Mouse (Mus musculus): ENCODE results near the gene Pknox2. TPM values are rescaled to one million over a fixed set of nuclear protein-coding genes. Genes with fewer than 3 reads are reported as not detected.

Gene Pknox2
- 1 to 10 TPM; 5.2 to 5.8 TPM for total RNA-seq (2021)

GRCm38 (mm10) chr9:37147359-37147685, at the start of gene Pknox2:
TSS of gene Pknox2 (minus strand) at chr9:37147407.
- intact Hi-C loops (cut with DNase I), result loop anchor here (1.0 to 5.0 kb wide), 4 partner anchors 115 to 250 kb away; no protein-coding TSS in a partner anchor
- DNase-seq, result peak; percentile 85 to 86

GRCm38 (mm10) chr9:37188024-37188423, 40.8 kb upstream of the Pknox2 start:
- DNase-seq, result no peak
- intact Hi-C loops (cut with DNase I), result no loop called here

- DNase-seq, result no peak
These were observed 40.2 kb upstream of the Pknox2 start for GRCm38 (mm10) chr9:37187407-37187806.

GRCm38 (mm10) chr9:37183176-37183575, 36.0 kb upstream of the Pknox2 start:
- no peak for DNase-seq

More at GRCm38 (mm10) chr9:37187407-37187806, 40.2 kb upstream of the Pknox2 start:
- intact Hi-C loops (cut with DNase I), result no loop called here

GRCm38 (mm10) chr9:37181596-37181995, 34.4 kb upstream of the Pknox2 start:
- no peak for DNase-seq
- intact Hi-C loops (cut with DNase I), result no loop called here

More at GRCm38 (mm10) chr9:37183176-37183575, 36.0 kb upstream of the Pknox2 start:
- intact Hi-C loops (cut with DNase I), result no loop called here

- no peak for DNase-seq
- intact Hi-C loops (cut with DNase I), result loop anchor here (5.0 kb wide), 1 partner anchor 148 kb away; no protein-coding TSS in a partner anchor
These were observed 32.4 kb upstream of the Pknox2 start for GRCm38 (mm10) chr9:37179596-37179995.

GRCm38 (mm10) chr9:37178911-37179310, 31.7 kb upstream of the Pknox2 start:
- intact Hi-C loops (cut with DNase I), result loop anchor here (5.0 kb wide), 1 partner anchor 148 kb away; no protein-coding TSS in a partner anchor
- DNase-seq, result no peak

- DNase-seq, result no peak
- intact Hi-C loops (cut with DNase I), result loop anchor here (1.0 to 5.0 kb wide), 2 partner anchors 53 to 150 kb away; no protein-coding TSS in a partner anchor
These were observed 30.3 kb upstream of the Pknox2 start for GRCm38 (mm10) chr9:37177551-37177950.

- intact Hi-C loops (cut with DNase I), result loop anchor here (1.0 to 5.0 kb wide), 2 partner anchors 53 to 150 kb away; no protein-coding TSS in a partner anchor
- peak; percentile 50 to 69 for DNase-seq
These were observed 29.9 kb upstream of the Pknox2 start for GRCm38 (mm10) chr9:37177107-37177506.

- DNase-seq, result peak; percentile 20 to 32
- intact Hi-C loops (cut with DNase I), result loop anchor here (5.0 kb wide), 1 partner anchor 151 kb away; no protein-coding TSS in a partner anchor
These were observed 28.8 kb upstream of the Pknox2 start for GRCm38 (mm10) chr9:37176002-37176401.

- intact Hi-C loops (cut with DNase I), result no loop called here
- DNase-seq, result no peak
These were observed 26.2 kb upstream of the Pknox2 start for GRCm38 (mm10) chr9:37173376-37173775.

- intact Hi-C loops (cut with DNase I), result no loop called here
- no peak for DNase-seq
These were observed 19.7 kb upstream of the Pknox2 start for GRCm38 (mm10) chr9:37166899-37167298.

- intact Hi-C loops (cut with DNase I), result no loop called here
- no peak for DNase-seq
These were observed 13.5 kb upstream of the Pknox2 start for GRCm38 (mm10) chr9:37160686-37161085.

- no peak for DNase-seq
- intact Hi-C loops (cut with DNase I), result loop anchor here (1.0 to 5.0 kb wide), 4 partner anchors 116 to 251 kb away; no protein-coding TSS in a partner anchor
These were observed 679 bp upstream of the Pknox2 start for GRCm38 (mm10) chr9:37147886-37148285.

- peak; percentile 75 to 76 for DNase-seq
- intact Hi-C loops (cut with DNase I), result loop anchor here (1.0 to 5.0 kb wide), 4 partner anchors 114 to 249 kb away; no protein-coding TSS in a partner anchor
These were observed 426 bp downstream of the Pknox2 start for GRCm38 (mm10) chr9:37146603-37147358.

GRCm38 (mm10) chr9:37146353-37146602, 929 bp downstream of the Pknox2 start:
- DNase-seq, result no peak
- intact Hi-C loops (cut with DNase I), result loop anchor here (5.0 kb wide), 2 partner anchors 114 to 249 kb away; no protein-coding TSS in a partner anchor

GRCm38 (mm10) chr9:37145616-37146352, 1.4 kb downstream of the Pknox2 start:
- DNase-seq, result peak; percentile 47 to 62
- intact Hi-C loops (cut with DNase I), result loop anchor here (5.0 kb wide), 2 partner anchors 113 to 248 kb away; no protein-coding TSS in a partner anchor

- peak; percentile 47 to 61 for DNase-seq
- intact Hi-C loops (cut with DNase I), result loop anchor here (5.0 kb wide), 2 partner anchors 113 to 248 kb away; no protein-coding TSS in a partner anchor
These were observed 2.0 kb downstream of the Pknox2 start for GRCm38 (mm10) chr9:37145151-37145615.

- DNase-seq, result no peak
- intact Hi-C loops (cut with DNase I), result loop anchor here (5.0 kb wide), 2 partner anchors 112 to 247 kb away; no protein-coding TSS in a partner anchor
These were observed 2.5 kb downstream of the Pknox2 start for GRCm38 (mm10) chr9:37144696-37145095.

GRCm38 (mm10) chr9:37144251-37144650, 3.0 kb downstream of the Pknox2 start:
- intact Hi-C loops (cut with DNase I), result no loop called here
- DNase-seq, result peak; percentile 37 to 41

All from heart, postnatal 10 days (tissue).